Mouse (Mus musculus) liver, embryonic 14.5 days (tissue): ENCODE results near the gene Med16.

Experiments used
- CTCF ChIP-seq: IDR thresholded peaks from 2 replicates; pipeline ENCODE4 v1.5.1; 2016; ENCODE audit warnings: antibody characterized with exemption, low read depth, control low read depth
- EP300 ChIP-seq: IDR thresholded peaks from 2 replicates; pipeline ENCODE4 v1.6.1; 2016; ENCODE audit warnings: antibody characterized with exemption, low read depth

DNA sequence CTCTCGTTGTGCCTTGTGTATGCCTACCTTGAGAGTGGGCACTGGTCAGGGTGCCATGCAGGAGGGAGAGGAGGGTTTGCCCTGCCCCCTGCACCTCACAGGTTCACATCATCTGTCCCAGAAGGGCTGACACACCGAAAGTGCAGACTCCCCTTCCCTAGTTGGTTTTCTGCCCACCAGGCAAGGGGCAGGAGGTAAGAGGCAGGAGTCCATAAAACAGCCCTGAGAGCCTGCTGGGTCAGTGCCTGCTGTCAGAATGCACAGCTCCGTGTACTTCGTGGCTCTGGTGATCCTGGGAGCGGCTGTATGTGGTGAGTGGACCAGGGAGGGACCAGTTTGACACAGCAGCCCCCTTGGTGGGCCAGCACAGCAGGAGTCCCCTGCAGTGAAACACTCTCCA lies 18.1 kb downstream of the Med16 start, which contains the start of gene Cfd:
- TF ChIP-seq CTCF (no peak), EP300 (no peak)
